Mouse (Mus musculus) brain, adult 2 months (tissue): ENCODE measurements around the gene Elobl.
"Not testable (repeated sequence)": the region's sequence is repeated elsewhere in the genome, so short reads cannot be mapped to it uniquely, and the experiment has no call there.

Source experiments
- DNase-seq: peaks from one replicate; pipeline ENCODE4 v3.0.0; 2011; ENCODE audit warnings: low read depth, low spot score

Gene Elobl

DNA sequence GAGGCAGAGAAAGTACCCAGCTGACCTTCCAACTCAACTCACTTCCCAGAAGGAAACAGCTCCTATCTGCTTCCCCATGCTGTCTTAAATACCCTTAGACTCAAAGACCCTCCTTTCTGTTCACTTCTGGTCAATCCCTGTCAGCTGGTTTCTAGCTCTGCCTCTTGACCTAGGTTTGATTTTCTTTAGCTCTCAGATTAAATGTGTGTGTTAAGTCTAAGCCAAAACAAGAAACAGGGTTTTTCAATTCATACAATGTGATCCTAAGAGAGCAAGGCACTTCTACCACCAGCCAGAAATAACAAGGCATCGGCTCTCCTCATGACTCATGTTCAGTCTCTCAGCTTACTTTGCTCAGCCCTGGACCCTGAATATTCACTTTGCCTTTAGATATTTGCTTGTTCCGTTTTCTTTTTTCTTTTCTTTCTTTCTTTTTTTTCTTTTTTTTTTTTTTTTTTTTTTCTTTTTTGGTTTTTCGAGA is at the start of gene Elobl:
Gene Elobl (minus strand): TSS at position 51 of the 481 bp plus-strand sequence.
- no peak for DNase-seq

DNA sequence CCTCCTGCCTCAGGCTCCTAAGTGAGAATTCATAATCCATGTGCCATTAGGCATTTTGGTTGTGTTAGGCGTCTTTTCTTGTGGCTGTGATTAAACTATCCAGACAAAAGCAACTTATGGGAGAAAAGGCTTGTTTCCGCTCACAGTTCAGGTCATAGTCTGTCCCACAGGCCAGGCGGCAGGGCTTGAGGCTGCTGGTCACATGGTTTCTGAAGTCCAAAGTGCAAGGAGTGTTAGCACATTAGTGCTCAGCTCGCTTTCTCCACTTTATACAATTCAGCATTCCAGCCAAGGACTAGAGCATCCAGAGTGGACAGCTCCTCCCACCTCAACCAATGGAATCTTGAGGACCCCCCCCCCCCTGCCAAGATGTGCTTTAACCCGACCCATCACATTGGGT is 45.5 kb upstream of the Elobl start:
- DNase-seq, result no peak

DNA sequence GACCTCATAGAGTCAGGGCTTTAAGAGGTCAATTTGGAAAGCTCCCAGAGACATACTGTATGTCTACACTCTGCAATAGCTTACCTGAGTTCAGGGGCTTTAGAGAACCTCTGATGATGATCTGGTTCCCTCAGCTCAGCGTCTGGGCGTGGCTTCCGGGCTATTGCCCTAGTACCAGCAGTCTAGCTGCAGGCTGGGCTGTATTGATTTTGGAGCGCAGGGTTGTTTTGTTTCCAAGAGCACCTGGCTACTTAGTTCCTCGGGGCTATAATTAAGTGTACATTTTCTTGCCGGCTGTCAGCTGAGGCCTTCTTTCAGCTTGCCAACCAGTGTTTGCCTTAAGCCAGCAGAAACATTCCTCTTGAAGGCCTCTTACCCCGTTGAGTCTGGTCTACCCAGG is 42.8 kb upstream of the Elobl start:
- DNase-seq, result no peak

DNA sequence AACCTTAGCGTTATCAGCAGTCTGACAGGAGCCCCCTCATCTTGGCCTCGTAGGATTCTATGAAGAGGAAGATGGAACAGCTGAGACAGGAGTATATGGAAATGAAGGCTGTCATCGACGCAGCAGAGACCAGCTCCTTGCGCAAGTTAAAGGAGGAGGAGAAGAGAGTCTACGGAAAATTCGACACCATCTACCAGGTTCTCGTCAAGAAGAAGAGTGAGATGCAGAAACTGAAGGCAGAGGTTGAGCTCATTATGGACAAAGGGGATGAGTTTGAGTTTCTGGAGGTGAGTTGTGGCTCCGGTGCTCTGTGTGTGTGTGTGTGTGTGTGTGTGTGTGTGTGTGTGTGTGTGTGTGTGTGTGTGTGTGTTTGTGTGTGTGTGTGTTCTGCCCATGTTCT is 42.3 kb upstream of the Elobl start:
- no peak for DNase-seq

DNA sequence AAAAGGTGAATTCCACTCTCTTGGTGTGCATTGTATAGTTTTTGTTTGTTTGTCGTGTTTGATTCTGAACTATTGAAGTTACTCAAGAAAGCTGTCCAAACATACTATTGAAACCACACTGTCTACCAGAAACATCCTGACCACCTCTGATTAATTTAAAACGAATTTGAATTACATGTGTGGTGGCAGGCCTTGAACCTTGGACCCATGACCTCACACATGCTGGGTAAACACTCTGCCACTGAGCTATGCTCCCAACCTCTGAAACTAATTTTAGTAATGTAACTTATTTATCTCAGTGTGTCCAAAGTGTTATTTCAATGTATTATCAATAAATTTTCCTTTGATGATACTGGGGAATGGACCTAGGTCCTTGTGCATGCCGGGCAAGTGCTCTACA is 40.9 kb upstream of the Elobl start:
- no peak for DNase-seq

DNA sequence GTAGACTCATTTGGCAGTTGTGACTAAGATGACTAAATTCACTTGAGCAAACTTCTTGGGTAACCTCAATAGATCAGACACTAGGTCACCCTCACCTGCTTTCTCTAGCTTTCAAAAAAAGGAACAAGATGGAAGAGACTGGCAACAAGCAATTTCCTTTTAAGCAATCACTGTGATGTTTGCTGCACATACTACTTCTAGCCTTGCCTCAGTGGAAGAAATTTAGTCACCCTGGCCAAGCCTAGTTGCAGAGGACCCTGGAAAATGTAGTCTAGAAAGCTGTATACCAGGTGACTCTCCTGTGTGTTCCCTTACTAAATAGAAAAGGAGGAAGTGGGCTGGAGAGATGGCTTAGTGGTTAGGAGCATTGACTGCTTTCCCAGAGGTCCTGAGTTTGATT is 39.7 kb upstream of the Elobl start:
- no peak for DNase-seq

DNA sequence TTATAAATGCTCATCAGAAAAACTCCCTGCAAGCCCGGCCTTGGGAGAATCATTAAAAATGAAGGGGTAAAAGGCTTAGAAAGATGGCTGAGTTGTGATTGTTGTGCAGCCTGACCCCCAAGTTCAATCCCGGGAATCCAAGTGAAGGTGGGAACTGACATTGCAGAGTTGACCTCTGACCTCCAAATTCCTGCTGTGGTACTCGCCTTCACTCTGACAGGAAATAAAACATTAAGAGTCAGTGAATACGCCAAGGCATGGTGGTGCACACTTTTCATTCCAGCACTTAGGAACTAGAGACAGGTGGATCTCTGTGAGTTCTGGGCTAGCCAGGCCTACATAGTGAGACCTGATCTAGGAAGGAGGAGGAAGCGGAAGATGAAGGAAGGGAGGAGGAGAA is 38.7 kb upstream of the Elobl start:
- no peak for DNase-seq

DNA sequence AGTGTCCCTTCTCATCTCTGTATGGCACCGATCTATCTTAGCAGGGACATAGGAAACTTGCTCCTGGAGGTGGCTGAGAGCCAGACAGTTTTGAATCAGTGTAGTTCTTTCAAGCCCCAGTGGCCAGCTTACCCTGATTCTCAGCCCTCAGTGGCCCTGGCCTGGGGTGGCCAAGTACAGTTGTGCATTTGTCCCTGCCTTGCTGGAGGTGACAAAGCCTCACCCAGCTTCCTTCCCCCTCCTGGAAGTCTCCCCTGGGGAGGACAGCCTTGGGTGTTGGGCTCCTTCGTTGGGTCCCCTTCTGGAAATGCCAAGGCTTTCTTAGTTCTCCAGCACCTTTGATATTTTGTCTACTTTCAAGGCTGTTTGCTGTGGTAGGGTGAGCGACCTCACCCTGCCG is 37.0 kb upstream of the Elobl start:
- DNase-seq, result no peak

DNA sequence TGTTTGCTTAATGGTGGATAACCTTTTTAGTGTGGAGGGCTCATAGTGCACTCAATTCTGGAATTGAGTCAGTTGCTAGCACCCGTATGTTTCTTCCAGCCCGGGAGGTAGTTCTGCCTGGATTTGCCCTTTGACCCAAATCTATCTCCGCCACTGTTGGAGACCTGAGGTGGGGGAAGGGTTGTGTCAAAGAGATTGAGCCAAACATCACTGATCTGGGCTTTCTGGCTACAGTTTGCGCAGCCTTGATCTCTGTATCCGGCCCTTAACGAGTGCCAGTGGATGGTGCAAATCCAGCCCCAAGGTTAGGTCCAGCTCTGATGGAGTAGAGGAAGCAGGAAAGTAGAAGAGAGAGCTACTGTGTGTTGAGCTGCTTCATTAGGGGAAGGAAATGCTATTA is 36.3 kb upstream of the Elobl start:
- DNase-seq, result no peak

DNA sequence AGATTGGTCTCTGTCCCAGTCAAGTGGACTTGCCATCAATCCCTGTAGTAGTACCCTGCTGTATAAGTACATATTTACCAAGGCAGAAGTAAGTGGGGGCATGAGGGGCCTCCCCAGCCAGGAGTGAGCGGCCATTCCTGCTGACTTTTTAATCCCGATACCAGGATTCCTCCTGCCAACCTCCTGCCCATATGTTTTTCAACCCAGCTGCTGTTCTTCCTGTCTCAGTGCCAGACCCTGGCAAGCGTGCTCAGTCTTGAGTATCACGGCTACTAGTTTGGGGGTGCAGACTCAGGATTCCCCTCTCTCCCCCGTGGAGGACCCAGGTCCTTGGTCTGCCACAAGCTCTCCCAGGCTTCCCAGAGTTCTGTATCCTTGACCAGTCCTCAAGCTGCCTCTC is 35.9 kb upstream of the Elobl start:
- DNase-seq, result no peak

DNA sequence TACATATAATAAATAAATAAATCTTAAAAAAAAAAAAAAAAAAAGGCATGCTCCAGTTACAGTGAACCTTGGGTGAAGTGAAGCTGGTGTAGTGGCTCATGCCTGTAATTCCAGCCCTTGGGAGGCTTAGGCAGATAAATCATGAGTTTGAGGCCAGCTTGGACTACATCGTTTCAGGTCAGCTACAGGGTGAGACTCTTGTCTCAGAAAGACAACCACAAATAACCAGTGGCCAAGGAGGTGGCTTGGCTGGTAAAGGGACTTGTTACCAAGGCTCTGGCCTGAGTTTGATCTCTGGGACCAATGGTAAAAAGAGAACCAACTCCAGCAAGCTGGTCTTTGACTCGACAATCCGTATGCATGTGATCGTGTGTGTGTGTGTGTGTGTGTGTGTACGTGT is 35.3 kb upstream of the Elobl start:
- DNase-seq, result no peak

DNA sequence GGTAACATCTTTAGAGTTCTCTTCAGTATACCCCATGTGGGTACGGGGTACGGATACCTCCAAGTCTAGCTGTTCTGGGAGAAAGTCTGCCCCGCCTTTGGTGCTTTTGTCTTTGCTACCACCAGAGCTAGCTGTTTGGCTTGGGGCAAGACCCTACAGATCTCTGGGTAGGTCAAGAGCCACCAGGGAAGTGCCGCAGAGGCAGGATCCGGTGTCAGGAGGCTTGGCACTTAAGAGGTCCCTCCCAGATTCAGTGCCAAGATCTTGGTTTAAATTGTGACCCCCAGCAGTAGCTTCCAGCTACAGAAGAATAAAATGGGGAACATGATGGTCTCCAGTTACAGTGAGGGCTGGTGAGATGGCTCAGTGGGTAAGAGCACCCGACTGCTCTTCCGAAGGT is 34.8 kb upstream of the Elobl start:
- DNase-seq, result no peak

DNA sequence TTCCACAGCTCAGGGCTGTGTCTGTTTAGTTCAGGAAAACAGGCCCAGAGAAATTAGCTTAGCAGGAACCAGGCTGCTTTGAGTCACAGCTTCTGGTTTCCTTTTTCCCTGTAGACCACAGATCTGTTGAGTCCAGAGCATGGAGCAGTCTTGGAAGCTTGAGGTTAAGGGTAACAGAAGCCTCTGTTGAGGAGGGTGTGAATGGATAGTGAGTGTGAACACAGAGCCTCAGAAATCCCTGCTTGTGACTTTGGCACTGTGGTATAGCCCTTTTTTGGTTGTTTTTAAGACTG is 33.7 kb upstream of the Elobl start:
- no peak for DNase-seq

DNA sequence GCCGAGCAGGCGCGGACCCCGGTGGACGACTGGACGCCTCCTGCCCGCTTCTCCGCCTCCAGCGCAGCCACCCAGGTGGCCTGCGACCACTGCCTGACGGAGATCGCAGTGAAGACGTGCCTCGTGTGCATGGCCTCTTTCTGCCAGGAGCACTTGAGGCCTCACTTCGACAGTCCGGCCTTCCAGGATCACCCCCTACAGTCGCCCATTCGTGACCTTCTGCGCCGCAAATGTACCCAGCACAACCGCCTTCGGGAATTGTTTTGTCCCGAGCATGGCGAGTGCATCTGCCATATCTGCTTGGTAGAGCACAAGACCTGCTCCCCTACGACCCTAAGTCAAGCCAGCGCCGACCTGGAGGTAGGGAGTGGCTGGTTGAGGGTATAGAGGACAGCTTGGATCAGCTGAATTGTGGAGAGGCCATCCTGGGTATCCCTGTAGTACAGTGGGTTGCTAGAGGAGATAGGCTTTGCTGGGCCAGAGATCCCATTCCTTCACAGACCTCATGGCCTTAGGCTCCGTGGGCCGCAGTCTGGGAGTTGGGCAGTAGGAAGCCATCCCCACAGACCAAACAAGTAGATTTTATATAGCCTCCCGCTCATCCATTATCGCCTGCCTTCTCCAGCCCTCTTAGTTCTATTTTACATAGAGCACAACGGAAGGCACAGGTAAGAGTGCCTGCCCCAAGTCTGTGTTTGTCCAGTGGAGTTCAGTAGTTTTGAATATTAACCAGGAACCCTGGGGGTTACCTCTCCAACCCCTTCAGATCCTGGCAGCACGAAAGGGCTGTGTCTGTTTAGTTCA is 33.2 kb upstream of the Elobl start:
- DNase-seq, result no peak

DNA sequence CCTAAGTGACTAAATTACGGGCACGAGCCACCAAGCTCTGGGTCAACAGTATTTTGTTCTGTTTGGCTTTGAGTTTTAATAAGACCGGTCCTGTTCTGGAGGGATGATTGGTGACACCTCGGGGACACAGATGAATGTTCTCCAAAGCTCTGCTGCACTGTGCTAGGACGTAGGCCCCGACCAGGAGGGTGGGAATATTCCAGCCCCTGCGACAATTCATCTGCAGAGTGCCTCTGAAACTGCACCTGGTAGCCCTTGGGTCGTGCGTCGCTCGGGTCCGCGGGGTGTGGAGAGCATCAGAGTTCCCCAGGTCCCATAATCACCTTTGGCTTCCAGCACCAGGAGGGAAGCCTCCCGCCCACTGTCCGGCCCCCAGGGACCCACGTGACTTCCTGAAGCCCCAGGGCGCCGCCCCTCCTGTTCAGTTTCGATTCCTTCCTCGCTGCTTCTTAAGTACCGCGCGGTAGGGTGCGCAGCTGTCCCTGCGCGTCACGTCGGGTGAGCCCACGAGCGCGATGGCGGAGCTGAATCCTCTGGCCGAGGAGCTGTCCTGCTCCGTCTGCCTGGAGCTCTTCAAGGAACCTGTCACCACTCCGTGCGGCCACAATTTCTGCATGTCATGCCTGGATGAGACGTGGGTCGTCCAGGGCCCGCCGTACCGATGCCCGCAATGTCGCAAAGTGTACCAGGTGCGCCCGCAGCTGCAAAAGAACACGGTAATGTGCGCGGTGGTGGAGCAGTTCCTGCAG is 32.4 kb upstream of the Elobl start, which contains the start of gene Trim25:
Gene Trim25 (plus strand): TSS at position 403 of the 749 bp plus-strand sequence.
- DNase-seq, result peak; percentile 78

DNA sequence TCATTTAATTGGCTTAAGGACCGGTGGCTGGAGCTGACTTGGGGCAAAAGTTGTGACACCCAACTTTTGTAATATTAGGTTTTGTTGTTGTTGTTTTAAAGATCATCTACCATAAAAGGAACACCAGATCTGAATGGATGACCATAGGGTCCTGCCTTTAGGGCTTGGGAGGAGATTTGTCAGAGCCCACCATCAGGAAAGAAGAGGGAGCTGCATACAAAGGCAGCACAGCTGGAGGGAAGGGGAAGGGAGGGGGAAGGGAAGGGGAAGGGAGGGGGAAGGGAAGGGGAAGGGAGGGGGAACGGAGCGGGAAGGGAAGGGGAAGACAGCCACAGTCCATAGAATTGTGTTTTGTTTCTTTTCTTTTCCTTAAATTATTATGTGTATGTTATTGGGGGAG is 31.7 kb upstream of the Elobl start:
- DNase-seq, result no peak

DNA sequence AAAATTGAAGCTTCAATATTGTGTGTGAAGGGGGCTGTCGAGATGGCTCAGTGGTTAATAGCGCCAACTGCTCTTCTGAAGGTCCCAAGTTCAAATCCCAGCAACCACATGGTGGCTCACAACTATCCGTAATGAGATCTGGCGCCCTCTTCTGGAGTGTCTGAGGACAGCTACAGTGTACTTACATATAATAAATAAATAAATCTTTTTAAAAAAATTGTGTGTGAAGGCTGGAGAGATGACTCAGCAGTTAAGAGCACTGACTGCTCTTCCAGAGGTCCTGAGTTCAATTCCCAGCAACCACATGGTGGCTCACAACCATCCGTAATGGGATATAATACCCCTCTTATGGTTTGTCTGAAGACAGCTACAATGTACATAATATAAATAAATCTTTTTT is 30.6 kb upstream of the Elobl start:
- not testable (repeated sequence) for DNase-seq

DNA sequence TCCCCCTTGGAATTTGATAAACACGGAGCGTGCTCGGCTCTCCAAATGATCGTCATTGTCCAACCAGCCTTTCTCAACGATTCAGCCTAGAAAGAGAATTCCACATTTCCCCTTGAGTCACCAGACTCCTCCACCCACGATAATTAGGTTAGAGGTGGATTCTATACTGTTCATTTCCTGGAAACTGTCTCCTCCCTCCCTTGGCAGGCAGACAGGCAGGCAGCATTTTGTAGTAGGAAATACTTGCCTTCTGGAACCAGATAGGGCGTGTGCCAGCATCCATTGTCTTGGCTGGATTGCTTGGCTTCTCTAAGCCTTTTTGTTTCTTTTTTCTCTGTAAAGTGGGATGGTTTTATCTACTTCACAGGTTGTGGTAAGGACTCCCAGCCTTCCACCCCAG is 29.7 kb upstream of the Elobl start:
- peak; percentile 12 for DNase-seq

DNA sequence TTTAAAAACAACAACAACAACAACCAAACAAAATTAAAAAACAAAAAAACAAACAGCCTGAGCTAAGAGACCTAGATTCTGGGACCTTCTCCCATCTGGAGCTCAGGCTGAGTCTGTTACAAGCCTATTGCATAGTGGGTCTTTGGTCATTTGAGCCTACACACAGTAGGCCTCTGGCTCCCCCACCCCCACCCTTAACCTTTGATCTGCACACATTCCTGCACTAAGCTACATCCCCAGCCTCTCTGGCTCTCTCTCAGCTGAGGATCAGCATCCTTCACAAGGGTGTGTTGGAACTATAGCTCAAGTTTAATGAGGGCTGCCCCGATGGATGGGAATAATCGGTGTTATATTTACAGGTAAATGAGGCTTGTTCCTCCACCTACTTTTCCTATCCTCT is 28.9 kb upstream of the Elobl start:
- DNase-seq, result no peak

DNA sequence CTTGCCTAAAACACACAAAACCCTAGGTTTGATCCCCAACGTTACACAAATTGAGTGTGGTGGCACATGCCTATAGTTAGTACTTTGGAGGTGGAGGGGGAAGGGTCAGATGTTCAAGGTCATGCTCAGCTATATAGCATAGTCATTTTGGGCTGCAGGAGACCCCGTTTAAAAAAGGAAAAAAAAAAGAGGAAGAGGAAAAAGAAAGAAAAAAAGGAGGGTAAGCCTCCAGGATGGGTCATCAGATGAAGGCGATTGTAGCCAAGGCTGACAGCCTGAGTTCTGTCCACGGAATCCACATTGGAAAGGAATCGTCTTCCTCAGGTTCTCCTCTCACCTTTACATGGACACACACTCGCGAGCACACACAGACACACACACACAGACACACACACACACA is 27.8 kb upstream of the Elobl start:
- DNase-seq, result no peak

DNA sequence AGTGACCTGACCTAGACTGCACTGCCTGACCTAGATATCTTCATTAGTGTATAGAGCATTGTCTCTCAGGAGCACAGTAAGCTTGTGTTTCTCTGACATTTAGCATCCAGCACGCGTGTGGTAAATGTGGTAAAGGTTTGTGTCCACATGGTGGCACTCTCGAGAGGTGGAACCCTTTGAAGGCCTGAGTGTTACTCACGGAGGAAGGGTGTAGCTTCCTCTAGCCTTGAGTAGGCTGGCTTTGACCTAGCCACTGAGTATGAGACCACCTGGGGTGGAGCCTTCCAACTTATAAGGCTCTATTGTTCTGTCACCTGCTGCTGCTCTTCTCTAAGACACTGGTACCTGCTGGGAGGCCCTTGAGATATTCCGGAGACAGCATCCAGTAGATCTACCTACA is 26.9 kb upstream of the Elobl start:
- peak; percentile 64 for DNase-seq

DNA sequence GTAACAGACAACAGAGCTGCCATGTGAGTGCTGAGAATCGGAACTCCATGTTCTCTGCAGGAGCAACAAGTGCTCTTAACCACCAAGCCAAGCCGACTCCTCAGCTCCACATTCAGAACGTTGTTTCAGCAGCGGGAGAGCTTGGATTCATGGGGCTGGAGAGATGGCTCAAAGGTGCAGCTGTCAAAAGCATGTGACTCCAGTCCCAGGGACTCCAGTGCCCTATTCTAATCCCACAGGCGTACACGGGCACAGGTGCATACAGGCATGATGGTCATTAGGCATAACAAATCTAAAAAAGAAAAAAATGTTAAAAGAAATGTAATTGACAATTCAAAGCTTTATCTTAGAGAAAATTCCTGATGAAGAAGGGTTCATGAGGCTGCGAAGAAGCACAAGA is 26.5 kb upstream of the Elobl start:
- no peak for DNase-seq

DNA sequence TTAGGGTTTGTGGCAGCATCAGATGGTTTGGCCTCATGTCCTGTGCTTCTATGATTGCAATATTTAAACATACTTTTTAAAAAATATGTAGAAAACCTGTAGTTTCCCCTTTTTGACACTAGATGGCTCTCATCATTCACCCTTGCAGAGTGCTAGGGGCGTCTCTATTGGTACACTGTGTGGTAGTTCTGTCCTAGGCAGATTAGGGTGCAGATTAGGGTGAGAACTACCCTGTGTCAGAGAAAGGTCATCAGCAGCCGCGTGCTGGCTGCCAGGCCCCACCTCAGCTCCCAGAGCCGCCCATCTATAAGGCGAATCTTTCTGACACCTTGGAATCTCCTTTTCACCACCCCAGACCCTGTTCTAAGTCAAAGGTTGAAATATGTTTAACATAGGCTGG is 22.8 kb upstream of the Elobl start:
- no peak for DNase-seq
